In the genomic region with DNA sequence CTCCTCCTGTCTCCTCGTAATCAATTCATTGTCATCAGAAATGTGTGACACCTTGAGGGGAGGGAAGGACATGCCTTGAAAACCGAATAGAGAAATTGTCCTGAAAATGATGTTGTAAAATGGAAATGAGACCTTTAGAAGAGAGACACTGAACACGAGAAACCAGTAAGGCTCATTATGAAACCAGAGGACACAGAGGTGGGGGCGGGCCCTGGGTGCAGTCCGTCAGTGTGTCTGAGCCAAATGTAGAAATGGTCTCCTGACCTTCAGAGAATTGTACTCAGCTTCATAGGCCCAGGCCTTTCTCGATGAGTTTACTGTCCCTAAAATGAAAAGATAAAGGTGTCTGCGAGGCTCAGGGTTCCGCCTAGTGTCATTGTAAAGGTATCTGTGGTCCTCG, we compare ENCODE assay signal across 9 mouse cellular contexts.
"Had no signal": no experiment of that assay in that cellular context is flagged by ENCODE, and none has a peak within 500 bp of the region (broad histone marks: within the 10 kb centered on the region; RNA-seq: fewer than 3 reads in every experiment).

No protein-coding gene starts in this region.

- H3K4me1 ChIP-seq: stomach, embryonic 15.5 days had no signal

- DNase-seq: kidney, postnatal 10 days; left cerebral cortex, postnatal 4 days; lung, adult 18-20 months; retina, postnatal 1 day had no signal

- H3K4me3 ChIP-seq: limb, embryonic 13.5 days; midbrain, embryonic 15.5 days; neural tube, embryonic 13.5 days; stomach, embryonic 15.5 days had no signal

- H3K27ac ChIP-seq: limb, embryonic 13.5 days; liver, embryonic 14.5 days; midbrain, embryonic 15.5 days; neural tube, embryonic 13.5 days; stomach, embryonic 15.5 days had no signal

- H3K36me3 ChIP-seq: limb, embryonic 13.5 days; midbrain, embryonic 15.5 days; neural tube, embryonic 13.5 days; stomach, embryonic 15.5 days had no signal

- H3K27me3 ChIP-seq: limb, embryonic 13.5 days; midbrain, embryonic 15.5 days; neural tube, embryonic 13.5 days; stomach, embryonic 15.5 days had no signal
